9 mouse cellular contexts compared by ENCODE assay signal in genomic region chrX:7416178-7416871, GRCm38 (mm10). TPM values are rescaled to one million over a fixed set of nuclear protein-coding genes. Genes with fewer than 3 reads are reported as not detected.
DNase-seq lines count a peak whose midpoint lies in the region; ATAC-seq lines count a peak whose summit lies in the region.
"Had no signal": no experiment of that assay in that cellular context is flagged by ENCODE, and none has a peak within 500 bp of the region (broad histone marks: within the 10 kb centered on the region; RNA-seq: fewer than 3 reads in every experiment).

No protein-coding gene starts in this region.

- no peaks in the 10 kb centered on the region for H3K27me3 ChIP-seq in neural tube, embryonic 13.5 days

- peak; percentile 94 for ATAC-seq in frontal cortex, adult (ENCODE audit: low TSS enrichment)
- ATAC-seq in neural tube, embryonic 13.5 days (ENCODE audit: low read depth), result peak; percentile 77

- H3K36me3 ChIP-seq in neural tube, embryonic 13.5 days, result no peaks in the 10 kb centered on the region

- 0 out of 2 replicates have a peak overlapping the region, but pooled peaks have one; percentile 4 for H3K27ac ChIP-seq in neural tube, embryonic 13.5 days (replicated peaks)
- H3K27ac ChIP-seq: kidney, postnatal 0 days had no signal

- H3K4me3 ChIP-seq in neural tube, embryonic 13.5 days, result no peak overlapping the region

- intact Hi-C loops in heart, postnatal 36 days (cut with DNase I), result no loop called here
- intact Hi-C loops in left cerebral cortex, postnatal 14 days (cut with DNase I), result no loop called here

- WGBS in neural tube, embryonic 13.5 days, result 38% methylated on average over 12 of the region's 12 CpGs

- H3K4me2 ChIP-seq in neural tube, embryonic 13.5 days, result peak overlapping the region; percentile 21; the same call in 1 of the 2 replicates

- H3K9me3 ChIP-seq in neural tube, embryonic 13.5 days, result no peaks in the 10 kb centered on the region

- no peak overlapping the region for H3K9ac ChIP-seq in neural tube, embryonic 13.5 days

- peak; percentile 23 for DNase-seq in adrenal gland, adult 2 months
- no peak for DNase-seq in adrenal gland, adult 18-20 months (ENCODE audit: low spot score in 2 of 2)
- peak; percentile 24 to 34 for DNase-seq in heart, postnatal 36 days
- peak; percentile 78 to 91 for DNase-seq in left cerebral cortex, postnatal 14 days (ENCODE audit: low spot score in 2 of 2)
- DNase-seq in urinary bladder, postnatal 10 days (ENCODE audit: low spot score), result no peak
- DNase-seq in natural killer cell, adult 2 months (ENCODE audit: low spot score in 2 of 2), result no peak

- H3K4me1 ChIP-seq in neural tube, embryonic 13.5 days (replicated peaks), result peaks cover 11% of the 10 kb centered on the region; the same call in 1 of the 2 replicates

RNA-seq across cellular contexts. Expression of gene Usp27x, which starts 40.7 kb away (rescaled TPM):
- 10 to 100 TPM; 17.8 to 18.7 TPM for total RNA-seq in adrenal gland, adult 2 months (2021)
- polyA plus RNA-seq in adrenal gland, adult 2 months (2012; rRNA removed), result 10.2 and 12.1 TPM in 2 replicates
- 10 to 100 TPM; 18.1 to 23.5 TPM for total RNA-seq in adrenal gland, adult 18-20 months (2021)
- under 1 TPM; 0.76 to 0.92 TPM for total RNA-seq in heart, postnatal 36 days (2021)
- 10 to 100 TPM; 13.3 to 15.7 TPM for total RNA-seq in left cerebral cortex, postnatal 14 days (2021)
- polyA plus RNA-seq in neural tube, embryonic 13.5 days (2015; fragmentation: Nextera tagmentation; extraction: Ambion mirVana), result 1.5 and 1.9 TPM in 2 replicates

Comparison
In these comparisons a context has a peak if more than half of its experiments do, and no peak if none do; other contexts are left out.
1. DNase-seq: peak in adrenal gland, adult 2 months (single experiment), heart, postnatal 36 days (2 of 2) and left cerebral cortex, postnatal 14 days (2 of 2); none in adrenal gland, adult 18-20 months (0 of 2), urinary bladder, postnatal 10 days (single experiment) and natural killer cell, adult 2 months (0 of 2).
2. RNA of gene Usp27x, which starts 40.7 kb away (total RNA-seq): 18.1 to 23.5 TPM in adrenal gland, adult 18-20 months, 17.8 to 18.7 TPM in adrenal gland, adult 2 months and 13.3 to 15.7 TPM in left cerebral cortex, postnatal 14 days; 0.76 to 0.92 TPM in heart, postnatal 36 days; every median in the first group is over 4 times any median in the second.